Mouse (Mus musculus) v-Abl transformed pro-B cells (cell line): ENCODE measurements around the gene Slc30a7.

Source experiments
- in situ Hi-C, 2 experiments: fragments of 400-800 bp; cut with MboI; formaldehyde crosslinking; loops; one replicate each; pipeline ENCODE4 v1.15.1; 2025; ENCODE audit not compliant: unreplicated experiment in 2 of 2

The Slc30a7 gene

DNA sequence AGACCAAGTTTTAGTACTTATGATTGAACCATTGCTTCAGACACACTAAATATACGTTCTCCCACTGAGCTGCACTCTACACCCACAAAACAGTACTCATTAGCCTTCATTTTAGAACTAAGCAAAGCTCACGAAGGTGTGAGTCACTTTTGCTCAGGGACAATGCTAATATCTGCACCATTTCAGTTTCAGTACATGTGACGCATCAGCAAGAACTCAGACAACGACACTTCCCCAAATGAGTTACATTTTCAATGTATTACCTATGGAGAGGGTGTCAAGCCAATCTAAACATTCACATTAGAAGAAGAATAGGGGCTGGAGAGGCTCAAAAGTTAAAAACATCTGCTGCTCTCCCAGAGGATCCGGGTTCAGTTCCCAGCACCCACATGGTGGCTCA is 10.3 kb downstream of the Slc30a7 start:
- in situ Hi-C loops = loop anchor here in 1 of 2 experiments (25.0 kb wide), 1 partner anchor 1885 kb away; no protein-coding TSS in a partner anchor

DNA sequence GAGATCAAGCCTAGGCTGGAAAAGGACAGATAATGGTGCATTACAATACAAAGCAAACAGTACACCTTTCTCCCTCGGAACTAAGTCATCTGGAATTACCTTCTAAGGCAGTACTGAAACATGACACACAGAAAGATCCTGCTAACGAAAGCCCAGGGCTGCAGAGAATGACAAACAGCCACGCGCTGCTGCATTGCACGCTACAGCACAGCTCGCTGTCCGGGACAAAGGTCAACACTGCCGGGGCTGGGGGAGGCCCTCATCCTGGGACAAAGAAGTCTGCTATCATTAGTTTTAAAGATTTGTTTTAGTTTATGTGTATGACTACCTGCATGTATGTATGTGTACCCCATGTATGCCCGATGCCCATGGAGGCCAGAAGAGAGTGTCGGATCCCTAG is 14.2 kb downstream of the Slc30a7 start:
- in situ Hi-C loops = loop anchor here in 1 of 2 experiments (25.0 kb wide), 1 partner anchor 1881 kb away; no protein-coding TSS in a partner anchor

DNA sequence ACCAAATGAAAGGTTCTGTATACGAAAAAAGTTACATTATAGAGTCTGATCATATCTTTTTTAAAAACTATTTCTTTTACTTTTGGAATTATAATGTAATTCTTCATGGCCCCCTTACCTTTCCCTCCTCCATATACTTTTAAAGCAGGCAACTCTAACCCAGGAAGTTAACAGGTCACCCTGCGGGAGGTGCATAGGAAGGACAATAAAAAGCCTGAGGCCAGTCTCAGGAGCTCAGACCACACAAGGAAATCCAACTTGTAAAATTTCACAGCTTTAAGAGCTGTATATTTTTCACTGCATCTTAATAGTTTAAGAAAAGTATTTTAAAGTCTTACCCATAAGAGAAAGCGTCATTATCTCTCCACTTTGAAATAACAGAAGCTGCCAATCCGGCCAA is 14.6 kb downstream of the Slc30a7 start:
- in situ Hi-C loops = loop anchor here in 1 of 2 experiments (25.0 kb wide), 1 partner anchor 1880 kb away; no protein-coding TSS in a partner anchor

DNA sequence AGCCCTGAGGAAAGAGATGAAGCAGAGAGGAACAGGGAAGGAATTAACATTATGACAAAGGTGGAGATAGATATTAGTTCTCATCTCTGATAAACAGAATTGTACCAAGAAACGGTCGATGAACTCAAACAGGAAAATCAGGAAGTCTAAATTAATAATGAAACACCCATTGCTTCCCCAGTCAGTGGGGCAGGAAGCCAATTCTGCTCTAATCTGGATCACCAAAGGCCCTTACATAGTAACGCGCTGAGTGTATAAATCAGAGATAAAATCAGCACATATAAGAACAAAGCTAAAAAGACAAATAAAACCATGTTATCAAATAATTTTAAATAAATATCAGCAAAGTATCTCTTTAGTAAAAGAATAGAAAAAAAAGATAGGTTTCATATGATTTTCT is 15.1 kb downstream of the Slc30a7 start:
- in situ Hi-C loops = loop anchor here in 1 of 2 experiments (25.0 kb wide), 1 partner anchor 1880 kb away; no protein-coding TSS in a partner anchor

- in situ Hi-C loops = loop anchor here in 1 of 2 experiments (25.0 kb wide), 1 partner anchor 1873 kb away; no protein-coding TSS in a partner anchor
Observed at GRCm38 (mm10) chr3:115985183-115985892, 21.9 kb downstream of the Slc30a7 start.

DNA sequence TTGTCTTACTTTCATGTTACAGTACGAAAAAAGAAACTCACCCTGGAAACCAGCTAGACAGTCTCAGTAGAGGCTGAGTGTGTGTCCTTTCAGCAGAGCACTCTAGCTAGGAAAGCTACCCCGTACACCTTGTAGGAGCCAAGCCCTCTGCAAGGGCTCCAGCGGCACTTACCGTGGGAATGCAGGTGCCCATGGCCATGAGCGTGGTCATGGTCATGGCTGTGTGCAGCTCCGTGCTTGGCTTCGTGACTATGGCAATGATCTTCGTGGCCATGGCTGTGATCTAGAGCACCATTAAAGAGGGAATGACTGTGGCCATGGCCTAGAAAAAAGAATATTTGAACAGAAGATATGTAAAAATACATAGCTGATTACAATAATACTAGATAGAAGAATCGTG is 22.6 kb downstream of the Slc30a7 start:
- in situ Hi-C loops = loop anchor here in 1 of 2 experiments (5.0 to 25.0 kb wide), 2 partner anchors 387 to 1872 kb away; no protein-coding TSS in a partner anchor

- in situ Hi-C loops = loop anchor here in 1 of 2 experiments (5.0 to 25.0 kb wide), 2 partner anchors 386 to 1871 kb away; no protein-coding TSS in a partner anchor
Observed at GRCm38 (mm10) chr3:115983217-115983616, 24.0 kb downstream of the Slc30a7 start.

GRCm38 (mm10) chr3:115979000-115979399 is 28.2 kb downstream of the Slc30a7 start:
- in situ Hi-C loops = loop anchor here (5.0 to 25.0 kb wide), 6 partner anchors 264 to 1874 kb away; partner anchors contain the start of gene S1pr1 (in 1 of the 2)

GRCm38 (mm10) chr3:115974995-115975394 is 32.2 kb downstream of the Slc30a7 start:
- in situ Hi-C loops = loop anchor here (5.0 to 25.0 kb wide), 7 partner anchors 260 to 1870 kb away; partner anchors contain the start of gene S1pr1 (in 1 of the 2)

DNA sequence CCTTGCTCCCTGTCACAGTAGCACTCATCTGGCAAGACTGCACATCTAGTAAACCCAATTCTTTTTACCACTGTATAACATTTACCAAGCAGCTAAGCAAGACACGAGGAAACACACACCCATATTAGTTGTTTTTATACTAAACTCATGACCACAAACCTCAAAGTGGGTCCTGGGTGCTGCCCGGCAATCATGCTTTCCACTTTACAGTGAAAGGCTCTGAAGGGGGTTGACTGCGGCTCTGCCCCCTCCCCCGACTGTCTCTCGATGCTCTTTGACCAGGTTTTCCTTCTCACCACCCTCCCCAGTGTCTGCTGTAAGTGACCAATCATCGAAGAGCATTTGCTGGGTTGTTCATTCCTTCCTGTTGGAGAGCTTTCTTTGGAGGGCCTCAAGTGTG is 33.0 kb downstream of the Slc30a7 start:
- in situ Hi-C loops = loop anchor here in 1 of 2 experiments (10.0 to 25.0 kb wide), 3 partner anchors 259 to 1869 kb away; partner anchors contain the start of gene S1pr1

GRCm38 (mm10) chr3:115971891-115972646 is 35.1 kb downstream of the Slc30a7 start:
- in situ Hi-C loops = loop anchor here in 1 of 2 experiments (10.0 to 25.0 kb wide), 3 partner anchors 257 to 1867 kb away; partner anchors contain the start of gene S1pr1

DNA sequence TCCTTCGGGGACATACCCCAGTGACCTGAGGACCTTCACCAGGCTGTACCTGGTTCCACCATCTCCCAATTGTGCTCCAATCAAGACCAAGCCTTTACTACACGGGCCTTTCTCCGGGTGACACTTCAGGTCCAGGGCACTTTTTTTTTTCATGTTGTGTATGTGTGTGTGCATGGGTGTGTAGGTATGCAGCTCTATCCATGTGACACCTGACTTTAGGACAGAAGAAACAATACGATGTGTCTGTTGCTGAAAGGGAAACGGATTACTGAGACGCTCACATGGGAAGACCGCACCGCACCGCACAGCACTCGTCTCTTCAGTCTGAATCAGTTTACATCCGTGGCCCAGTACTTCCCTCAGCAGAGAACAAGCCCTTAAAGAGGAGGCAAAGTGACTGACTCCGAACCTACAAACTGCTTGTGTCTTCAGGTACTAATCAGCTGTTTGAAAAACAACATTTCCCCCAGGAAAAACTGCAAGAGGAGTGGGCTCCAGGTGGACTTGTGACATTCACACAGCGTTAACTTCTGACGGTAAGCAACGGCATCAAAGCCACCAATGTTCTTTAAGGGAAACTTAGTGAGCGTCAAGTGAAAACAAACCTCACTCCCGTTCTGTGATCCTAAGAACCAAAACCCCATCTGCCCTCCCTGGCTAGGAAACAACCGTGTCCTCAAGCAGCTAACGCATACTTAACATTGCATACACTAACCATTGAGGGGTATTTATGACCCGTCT is 36.0 kb downstream of the Slc30a7 start:
- in situ Hi-C loops = loop anchor here in 1 of 2 experiments (10.0 to 25.0 kb wide), 3 partner anchors 256 to 1866 kb away; partner anchors contain the start of gene S1pr1

DNA sequence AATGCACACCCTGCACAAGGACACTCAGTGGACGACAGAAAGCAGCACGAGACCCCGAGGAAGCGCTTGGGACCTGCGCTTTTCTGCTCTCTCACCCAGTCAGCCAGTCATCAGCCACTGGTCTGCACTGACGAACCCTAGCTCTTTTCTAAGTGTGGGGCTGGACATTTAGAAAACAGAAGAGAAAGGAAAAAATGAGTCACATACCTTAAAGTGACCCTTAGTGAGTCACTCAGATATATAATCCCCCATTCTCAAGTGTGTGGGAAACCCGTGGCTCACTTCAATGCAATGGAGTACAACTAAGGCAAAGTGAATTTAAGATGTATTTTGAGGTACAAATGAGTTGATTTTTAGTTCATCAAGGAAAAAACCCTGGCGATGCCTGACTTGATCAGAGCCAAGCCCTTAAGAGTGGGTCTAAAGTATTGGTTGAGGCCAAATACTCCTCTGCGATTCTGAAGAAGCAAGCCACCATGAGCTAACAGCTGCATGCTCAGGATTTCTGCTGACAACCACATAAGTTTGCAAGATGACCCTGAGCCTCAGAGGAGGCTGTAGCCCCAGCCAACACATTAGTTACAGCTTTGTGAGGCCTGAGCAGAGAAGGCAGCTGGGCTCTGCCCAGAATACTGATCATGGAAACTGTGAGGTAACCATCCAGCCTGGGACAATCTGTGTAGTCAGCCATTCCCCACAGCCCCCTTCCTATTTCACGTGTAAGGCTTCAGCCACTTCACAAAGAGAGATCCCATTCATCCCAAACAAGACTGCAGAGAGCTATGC is 38.3 kb downstream of the Slc30a7 start:
- in situ Hi-C loops = loop anchor here in 1 of 2 experiments (25.0 kb wide), 1 partner anchor 1207 kb away; no protein-coding TSS in a partner anchor

DNA sequence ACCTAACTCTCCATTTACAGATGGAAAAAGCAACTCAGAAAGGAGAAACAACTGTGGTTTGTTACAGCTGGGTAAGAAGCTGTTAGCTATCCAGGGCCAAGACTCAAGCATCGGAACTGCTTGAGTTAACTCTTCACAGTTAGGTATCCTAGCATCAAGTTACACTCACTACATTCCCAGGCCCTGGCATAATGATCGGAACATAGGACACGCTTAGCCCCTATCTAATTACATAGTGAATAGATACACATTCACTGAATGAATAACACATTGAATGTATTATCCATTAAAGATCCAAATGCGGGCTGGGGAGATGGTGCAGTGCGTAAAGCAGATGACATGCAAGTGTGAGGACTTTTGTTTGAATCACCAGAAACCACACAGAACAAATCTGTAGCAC is 43.1 kb downstream of the Slc30a7 start:
- in situ Hi-C loops = loop anchor here in 1 of 2 experiments (25.0 kb wide), 1 partner anchor 1202 kb away; no protein-coding TSS in a partner anchor

- in situ Hi-C loops = loop anchor here in 1 of 2 experiments (25.0 kb wide), 1 partner anchor 1201 kb away; no protein-coding TSS in a partner anchor
Observed at GRCm38 (mm10) chr3:115963597-115963996, 43.6 kb downstream of the Slc30a7 start.

GRCm38 (mm10) chr3:115962028-115962415 is 45.2 kb downstream of the Slc30a7 start:
- in situ Hi-C loops = loop anchor here in 1 of 2 experiments (25.0 kb wide), 1 partner anchor 1200 kb away; no protein-coding TSS in a partner anchor

DNA sequence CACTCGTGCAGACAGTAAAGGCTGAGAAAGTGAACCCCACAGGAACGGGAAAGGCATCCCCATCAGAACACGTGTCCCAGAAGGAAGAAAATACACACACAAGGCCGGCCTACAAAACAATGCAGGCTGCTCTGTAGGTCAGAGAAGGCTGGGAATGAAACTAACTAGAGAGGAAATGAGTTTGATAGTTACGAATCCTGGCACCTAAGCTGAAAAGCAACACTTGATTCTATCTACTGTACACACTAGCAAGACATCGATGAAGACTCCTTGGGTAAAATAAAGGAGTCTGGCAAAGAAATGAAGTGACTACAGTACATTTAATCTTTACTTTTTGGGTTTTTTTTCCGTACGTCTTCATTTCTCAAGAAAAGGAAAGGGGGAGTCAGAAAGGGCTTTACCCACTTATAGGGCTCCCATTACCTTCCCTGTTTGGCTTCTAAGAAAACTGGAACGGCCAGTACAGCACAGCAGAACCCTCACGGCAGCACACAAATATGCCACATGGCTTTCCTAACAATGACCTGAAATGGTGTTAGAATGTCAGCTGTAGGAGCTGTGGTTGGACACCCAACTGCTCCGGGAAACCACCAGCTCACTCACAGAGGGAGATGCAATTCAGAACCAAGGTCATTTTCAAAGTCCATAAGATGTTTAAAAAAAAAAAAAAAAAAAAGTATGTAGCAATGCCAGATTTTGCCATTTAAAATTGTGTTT is 45.7 kb downstream of the Slc30a7 start:
- in situ Hi-C loops = loop anchor here in 1 of 2 experiments (25.0 kb wide), 1 partner anchor 1199 kb away; no protein-coding TSS in a partner anchor

DNA sequence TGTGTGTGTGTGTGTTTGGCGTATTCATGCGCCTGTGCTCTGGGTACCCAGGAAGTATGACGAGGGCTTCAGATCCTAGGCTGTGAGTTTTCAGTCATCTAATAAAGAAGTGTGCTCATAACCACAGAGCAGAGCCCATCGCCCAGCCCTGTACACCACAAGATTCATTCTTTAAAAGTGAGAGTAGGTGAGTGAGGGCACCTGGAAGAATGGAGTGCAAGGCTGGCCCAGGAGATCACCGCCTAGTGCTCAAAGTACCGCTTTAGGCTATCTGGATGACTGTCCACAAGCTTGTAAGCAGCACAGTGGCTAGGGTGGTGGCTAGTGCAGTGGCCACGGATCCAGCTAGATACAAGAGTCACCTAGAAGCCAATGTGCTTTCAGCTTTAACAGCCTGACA is 50.0 kb downstream of the Slc30a7 start:
- in situ Hi-C loops = loop anchor here in 1 of 2 experiments (25.0 kb wide), 1 partner anchor 1195 kb away; no protein-coding TSS in a partner anchor
